Mouse (Mus musculus) mouse embryonic stem cell (cell line): Measurements from ENCODE around the gene Prr5.

ENCODE experiments used
- in situ Hi-C, 2 experiments: fragments of 300-500 bp; cut with MboI; formaldehyde crosslinking; loops; 1 replicate in 1 of 2; 3 replicates in 1 of 2; pipeline ENCODE4 v1.14.3; 2019 to 2020; ENCODE audit warnings: low sequenced_read_pairs in 2 of 2, low pct_unique_long_range_greater_than_20kb in 1 of 2, mixed read lengths in 1 of 2; ENCODE audit not compliant: unreplicated experiment in 1 of 2

Gene Prr5

GRCm38 (mm10) chr15:84731676-84732424, 62.4 kb downstream of the Prr5 start:
- in situ Hi-C loops: no loop called here

- in situ Hi-C loops: no loop called here
These were observed 63.0 kb downstream of the Prr5 start for GRCm38 (mm10) chr15:84732425-84732749.

GRCm38 (mm10) chr15:84736346-84736993, 67.0 kb downstream of the Prr5 start:
- in situ Hi-C loops: no loop called here

GRCm38 (mm10) chr15:84736994-84737346, 67.5 kb downstream of the Prr5 start:
- in situ Hi-C loops: no loop called here

- in situ Hi-C loops: no loop called here
These were observed 68.8 kb downstream of the Prr5 start for GRCm38 (mm10) chr15:84738246-84738645.

GRCm38 (mm10) chr15:84741573-84741972, 72.2 kb downstream of the Prr5 start:
- in situ Hi-C loops: no loop called here

- in situ Hi-C loops: no loop called here
These were observed 73.9 kb downstream of the Prr5 start for GRCm38 (mm10) chr15:84743347-84743746.

GRCm38 (mm10) chr15:84744308-84744707, 74.9 kb downstream of the Prr5 start:
- in situ Hi-C loops: no loop called here

- in situ Hi-C loops: no loop called here
These were observed 76.4 kb downstream of the Prr5 start for GRCm38 (mm10) chr15:84745831-84746230.
